Mouse (Mus musculus) gastrocnemius, postnatal 25 days (tissue): ENCODE measurements around the gene Tax1bp3. TPM values are rescaled to one million over a fixed set of nuclear protein-coding genes. Genes with fewer than 3 reads are reported as not detected.

ENCODE experiments used
- DNase-seq: peaks from one replicate; pipeline ENCODE4 v3.0.0; 2022
- long read RNA-seq, 2 experiments: library from polyadenylated mRNA; stranded (forward); transcript quantifications; one replicate each; pipeline ENCODE4 v2.0.0; 2021
- total RNA-seq, 2 experiments: library from RNA; stranded (reverse); gene quantifications; 1 replicate in 1 of 2; 2 replicates in 1 of 2; pipeline ENCODE4 v1.2.3; 2021

The Tax1bp3 gene
- 10 to 100 TPM; 10.1 to 15.2 TPM for total RNA-seq
- long read RNA-seq, experiment 1, transcript Tax1bp3-201 (4 exons, 1,523 nt): major isoform, 10 of 15 reads
- long read RNA-seq, experiment 1, partial matches to known transcripts: 2 of 15 reads
- long read RNA-seq, experiment 1, other reads (novel, unspliced or antisense): 3 of 15 reads
- long read RNA-seq, experiment 2, transcript Tax1bp3-201 (4 exons, 1,523 nt): major isoform, 12 of 14 reads
- long read RNA-seq, experiment 2, partial matches to known transcripts: 0 of 14 reads
- long read RNA-seq, experiment 2, other reads (novel, unspliced or antisense): 2 of 14 reads

DNA sequence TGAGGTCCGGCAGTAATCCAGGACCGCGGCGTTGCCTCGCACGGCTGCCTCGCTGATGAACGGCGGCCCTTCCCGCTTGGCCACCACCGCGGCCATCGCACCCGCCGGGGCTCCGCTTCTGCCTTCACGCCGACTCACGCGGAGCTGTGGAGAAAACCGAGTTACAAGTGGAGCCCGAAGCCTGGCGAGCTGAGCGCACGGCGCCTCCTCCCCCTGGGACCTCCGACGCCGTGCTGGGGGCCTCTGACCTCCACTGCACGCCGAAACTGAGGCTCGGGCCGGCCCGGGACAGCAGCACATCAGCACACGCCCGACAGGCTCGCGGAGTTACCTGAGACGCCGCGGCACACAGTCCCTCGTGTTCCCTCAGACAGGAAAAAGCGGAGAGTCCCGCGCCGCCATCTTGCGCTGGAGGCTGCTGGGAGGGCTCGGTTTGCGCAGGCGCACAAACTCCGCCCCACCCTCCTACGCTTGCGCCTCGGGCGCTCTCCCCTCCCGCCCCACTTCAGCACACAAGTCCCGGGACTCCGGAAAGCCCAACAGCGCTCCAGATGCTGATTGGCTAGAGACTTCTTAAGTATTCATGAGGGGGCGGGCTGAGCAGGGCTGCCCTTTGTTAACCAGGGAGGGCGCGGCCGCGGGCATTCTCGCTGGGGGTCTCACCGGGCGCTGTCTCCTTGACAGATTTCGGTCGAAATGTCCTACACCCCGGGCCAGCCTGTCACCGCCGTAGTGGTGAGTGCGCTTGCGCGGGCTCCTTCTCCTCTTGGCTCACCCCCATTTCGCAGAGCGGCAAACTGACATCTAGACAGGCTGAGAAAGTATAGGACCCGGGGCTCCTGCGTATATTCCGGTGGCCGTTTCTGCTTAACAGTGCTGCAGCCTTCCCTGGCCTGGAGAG lies at the start of gene Tax1bp3, which contains the start of gene Emc6:
Tax1bp3 (plus strand) TSS at position 476 of the 901 bp plus-strand sequence.
Emc6 (minus strand) TSS at position 430 of the 901 bp plus-strand sequence.
- peak; percentile 98 for DNase-seq

- no peak for DNase-seq
Observed at GRCm38 (mm10) chr11:73131020-73131419, 45.9 kb upstream of the Tax1bp3 start.

DNA sequence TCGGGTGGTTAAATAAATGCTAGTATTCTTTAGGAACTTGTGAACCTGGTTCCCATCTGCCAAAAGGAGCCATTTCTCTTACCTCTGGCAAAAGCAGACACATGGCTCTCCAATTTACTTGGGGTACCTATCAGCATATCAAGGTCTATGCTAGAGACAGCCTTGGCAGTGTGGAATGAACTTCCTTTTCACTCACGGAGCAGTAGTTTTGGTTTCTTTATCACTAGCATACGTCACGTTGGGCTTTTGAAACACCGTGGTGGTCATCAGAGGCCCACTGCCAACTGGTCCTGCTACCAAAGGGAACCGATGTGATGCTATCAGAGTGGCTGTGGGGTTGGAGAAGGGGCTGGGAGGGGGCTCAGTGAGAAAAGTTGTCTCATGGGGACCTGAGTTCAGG lies 43.9 kb upstream of the Tax1bp3 start:
- DNase-seq: no peak

DNA sequence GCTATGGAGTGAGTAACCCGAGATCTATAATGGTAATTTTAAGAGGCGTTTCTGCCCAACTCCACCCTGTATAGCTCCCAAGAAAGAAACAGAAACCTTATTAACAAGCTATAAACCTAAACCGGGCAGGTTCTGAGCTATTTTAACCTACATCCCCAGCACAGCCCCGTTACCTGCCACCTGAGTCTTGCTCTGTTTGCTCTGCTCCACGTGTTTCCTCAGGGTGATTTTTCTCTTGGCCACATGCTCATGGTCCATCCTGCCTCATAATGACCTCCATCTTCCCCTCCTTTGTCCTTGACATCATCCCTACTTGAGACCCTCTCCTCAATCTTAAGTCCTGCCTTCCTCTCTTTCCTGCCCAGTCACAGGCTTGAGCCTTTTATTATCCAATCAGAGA lies 42.7 kb upstream of the Tax1bp3 start:
- no peak for DNase-seq

GRCm38 (mm10) chr11:73136587-73136986 lies 40.3 kb upstream of the Tax1bp3 start:
- DNase-seq: no peak

DNA sequence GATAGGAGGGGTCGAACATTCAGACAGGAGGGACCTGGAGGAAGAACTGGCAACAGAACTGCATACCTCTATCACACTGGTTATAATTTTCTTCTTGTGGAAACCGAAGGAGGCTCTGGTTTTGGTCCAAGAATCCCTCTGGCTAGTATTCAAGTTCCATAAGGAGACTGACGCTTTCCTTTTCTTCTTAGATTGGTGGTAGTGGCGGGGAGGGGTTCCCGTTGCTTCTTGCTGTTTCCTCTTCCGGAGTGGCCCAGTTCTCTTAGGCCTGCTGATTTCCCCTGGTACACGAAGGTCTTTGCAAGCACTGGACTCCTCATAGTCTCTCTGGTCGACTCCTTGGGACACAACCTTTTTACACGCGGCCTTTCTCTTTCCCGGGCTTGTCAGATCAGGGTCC lies 39.8 kb upstream of the Tax1bp3 start:
- no peak for DNase-seq

DNA sequence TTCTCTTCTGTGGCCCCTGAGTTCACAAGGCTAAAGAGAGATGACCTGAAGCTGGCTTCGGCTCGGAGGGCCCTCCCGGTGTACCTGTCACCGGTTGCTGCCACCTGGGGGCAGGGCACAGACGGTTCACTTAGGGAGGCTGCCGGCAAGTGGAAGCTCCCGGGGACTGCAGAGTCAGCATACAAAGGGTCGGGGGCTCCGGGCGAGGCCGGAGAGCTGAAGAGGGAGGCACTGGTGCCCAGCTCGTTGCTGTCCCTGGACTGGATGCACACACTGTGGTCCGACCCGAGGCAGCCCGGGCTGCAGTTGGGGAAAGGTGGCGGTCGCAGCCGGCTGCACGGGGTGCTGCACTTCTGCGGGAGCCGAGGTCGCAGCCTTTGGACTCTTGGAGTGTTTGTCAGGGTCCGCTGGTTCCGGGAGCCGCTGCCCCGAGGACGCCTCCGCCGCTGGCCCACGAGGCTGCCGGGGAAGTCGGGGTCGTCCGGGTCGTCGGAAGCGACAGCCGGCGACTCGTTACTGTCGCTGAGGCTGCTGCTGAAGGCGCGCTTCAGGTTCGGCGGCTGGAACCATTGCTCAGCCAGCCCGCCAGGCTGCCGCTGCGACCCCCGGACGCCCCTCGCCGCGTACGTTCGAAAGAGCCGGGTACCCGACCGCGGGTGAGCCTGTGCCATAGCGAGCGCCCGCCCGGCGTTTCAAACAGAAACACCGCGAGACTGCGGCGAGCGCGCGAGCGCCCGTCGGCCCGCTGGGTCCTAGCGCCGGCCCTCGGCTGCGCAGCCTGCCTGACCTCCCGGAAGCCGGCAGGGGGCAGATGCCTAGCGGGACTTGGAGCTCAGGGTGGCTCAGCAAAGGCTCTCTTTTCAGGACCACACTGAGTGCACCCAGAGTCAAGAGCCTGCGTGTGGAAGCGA lies 39.0 kb upstream of the Tax1bp3 start, which contains the start of gene Haspin:
Haspin (minus strand) TSS at position 704 of the 911 bp plus-strand sequence.
- peak; percentile 87 for DNase-seq

GRCm38 (mm10) chr11:73144261-73144681 lies 32.6 kb upstream of the Tax1bp3 start:
- DNase-seq: peak; percentile 30

- peak; percentile 47 for DNase-seq
Observed at GRCm38 (mm10) chr11:73146026-73146974, 30.6 kb upstream of the Tax1bp3 start.

DNA sequence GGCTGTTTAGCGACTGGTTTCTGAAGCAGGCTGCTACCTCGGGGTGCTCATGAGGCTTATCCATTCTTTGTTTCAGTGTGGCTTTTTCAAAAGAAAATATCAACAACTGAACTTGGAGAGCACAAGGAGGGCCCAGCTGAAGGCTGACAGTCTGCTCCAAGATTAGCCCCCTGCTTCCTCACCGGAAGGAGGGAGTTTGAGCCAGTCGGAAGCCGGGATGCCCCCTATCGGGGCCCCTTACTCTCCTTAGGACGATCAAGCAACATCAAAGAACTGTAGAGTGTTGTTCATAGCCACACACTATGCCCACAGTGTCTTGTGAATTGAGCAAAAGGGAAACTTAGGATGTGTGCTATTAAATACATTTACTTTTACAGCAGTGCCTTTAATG lies 29.9 kb upstream of the Tax1bp3 start:
- DNase-seq: no peak

DNA sequence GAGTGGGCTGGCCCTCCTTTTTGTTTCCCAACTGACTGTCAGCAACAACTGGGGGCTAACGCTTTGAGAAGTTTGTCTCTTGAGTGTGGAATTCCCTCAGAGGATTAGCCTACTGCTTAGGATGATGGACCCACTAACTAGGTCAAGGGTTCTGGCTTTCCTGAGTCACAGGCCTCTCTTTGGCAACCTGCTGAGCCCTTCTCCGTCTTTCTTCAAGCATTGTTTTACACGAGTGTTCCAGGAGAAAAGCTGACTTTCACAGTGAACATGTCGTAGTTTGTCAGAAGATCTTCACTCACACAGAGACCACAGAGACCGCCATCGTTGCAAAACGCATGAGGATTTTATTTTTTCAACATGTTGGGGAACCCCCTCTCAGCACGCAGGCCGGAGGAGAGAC lies 28.7 kb upstream of the Tax1bp3 start:
- no peak for DNase-seq

GRCm38 (mm10) chr11:73155071-73155470 lies 21.8 kb upstream of the Tax1bp3 start:
- no peak for DNase-seq

DNA sequence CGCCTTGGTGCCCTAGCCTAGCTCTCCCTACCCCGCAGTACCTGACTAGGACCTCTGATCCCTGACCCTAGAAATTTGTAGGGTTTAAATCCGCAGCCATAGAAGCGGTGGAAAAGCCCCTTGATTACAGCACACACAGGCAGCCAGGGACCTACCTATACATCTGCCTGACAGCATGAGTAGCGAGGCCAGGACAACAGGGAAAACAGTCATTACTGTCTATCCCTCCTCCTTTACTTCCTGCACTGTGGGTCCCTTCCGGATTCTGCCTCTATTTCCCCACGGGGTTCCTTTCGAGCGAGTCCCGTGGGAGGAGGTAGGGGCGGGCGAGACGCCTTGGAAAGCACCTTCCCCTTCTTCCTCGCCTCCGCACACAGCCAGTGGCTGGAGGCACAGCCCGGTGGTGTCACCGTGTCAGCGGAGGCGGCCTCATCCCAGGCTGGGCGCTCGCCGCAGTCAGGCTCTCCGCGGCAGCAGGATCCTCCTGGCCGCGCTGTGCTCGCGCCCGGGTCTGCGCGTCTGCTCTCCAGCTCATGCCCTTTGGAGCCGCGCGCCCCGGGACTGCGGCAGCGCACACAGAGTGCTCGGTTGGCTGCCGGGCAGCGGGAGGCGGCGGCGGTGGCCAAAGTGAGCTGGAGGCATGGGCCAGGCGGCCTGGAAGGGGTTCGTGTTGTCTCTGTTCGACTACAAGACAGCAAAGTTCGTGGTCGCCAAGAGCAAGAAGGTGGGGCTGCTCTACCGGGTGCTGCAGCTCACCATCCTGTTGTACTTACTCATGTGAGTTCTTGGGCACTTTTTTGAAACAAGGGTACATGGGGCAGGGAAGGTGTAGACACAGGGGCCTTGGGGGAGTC lies 16.7 kb upstream of the Tax1bp3 start, which contains the start of gene P2rx5:
P2rx5 (plus strand) TSS at position 465 of the 854 bp plus-strand sequence.
- peak; percentile 68 for DNase-seq

GRCm38 (mm10) chr11:73160811-73161200 lies 16.1 kb upstream of the Tax1bp3 start:
- peak; percentile 81 for DNase-seq

DNA sequence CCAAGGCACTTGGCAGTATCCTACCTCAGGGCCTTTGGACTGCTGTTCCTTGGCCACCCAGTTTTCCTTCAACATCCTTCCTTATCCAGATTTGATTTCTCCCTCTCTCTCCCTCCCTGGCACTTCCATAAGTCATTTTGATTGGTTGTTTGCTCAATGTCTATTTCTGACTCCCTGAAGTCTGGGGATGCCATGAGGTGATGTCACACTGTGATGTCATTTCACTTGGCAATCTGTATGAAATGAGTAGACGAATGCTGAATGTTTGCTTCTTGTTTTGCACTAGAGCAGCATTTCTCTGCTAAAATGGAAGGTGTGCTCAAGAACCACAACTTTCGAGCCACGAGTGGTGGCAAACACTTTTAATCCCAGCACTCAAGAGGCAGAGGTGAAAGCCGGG lies 15.3 kb upstream of the Tax1bp3 start:
- DNase-seq: no peak

DNA sequence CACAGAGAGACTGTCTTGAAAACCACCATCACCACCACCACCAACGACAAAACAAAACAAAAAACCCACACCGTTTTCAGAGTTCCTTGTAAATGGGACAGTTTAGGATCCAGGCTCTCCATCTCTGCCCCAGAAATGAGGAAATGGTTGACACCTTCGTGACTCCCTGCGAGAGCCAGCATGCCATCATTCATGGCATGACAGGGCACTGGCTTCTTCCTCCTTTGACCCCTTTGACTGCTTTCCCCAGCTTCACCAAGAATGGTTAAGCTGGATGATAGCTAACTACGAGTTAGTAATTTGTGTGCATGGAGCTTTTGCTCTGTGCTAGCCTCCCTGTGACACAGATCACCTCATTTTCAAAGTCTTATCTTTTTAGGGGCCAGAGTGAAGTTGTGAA lies 14.6 kb upstream of the Tax1bp3 start:
- DNase-seq: no peak

GRCm38 (mm10) chr11:73168071-73168470 lies 8.8 kb upstream of the Tax1bp3 start:
- no peak for DNase-seq

DNA sequence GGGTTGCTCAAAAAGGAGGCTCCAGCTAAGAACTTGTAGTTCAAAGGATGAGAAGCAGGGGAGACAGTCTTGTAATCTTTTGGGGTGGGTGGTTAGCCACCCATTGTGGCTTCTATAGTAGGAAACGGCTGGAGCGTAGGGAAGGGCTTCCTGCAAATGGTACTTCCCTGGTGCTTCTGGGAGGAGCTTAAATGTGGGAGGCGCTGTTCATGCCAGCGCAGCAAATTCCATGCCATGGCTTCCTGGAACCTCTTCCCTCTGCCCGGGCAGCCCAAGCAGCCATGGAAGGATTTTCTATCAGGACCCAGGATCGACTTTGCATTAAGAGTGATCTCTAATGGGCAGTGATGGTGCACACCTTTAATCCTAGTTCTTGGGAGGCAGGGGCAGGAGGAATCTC lies 8.3 kb upstream of the Tax1bp3 start:
- DNase-seq: no peak

DNA sequence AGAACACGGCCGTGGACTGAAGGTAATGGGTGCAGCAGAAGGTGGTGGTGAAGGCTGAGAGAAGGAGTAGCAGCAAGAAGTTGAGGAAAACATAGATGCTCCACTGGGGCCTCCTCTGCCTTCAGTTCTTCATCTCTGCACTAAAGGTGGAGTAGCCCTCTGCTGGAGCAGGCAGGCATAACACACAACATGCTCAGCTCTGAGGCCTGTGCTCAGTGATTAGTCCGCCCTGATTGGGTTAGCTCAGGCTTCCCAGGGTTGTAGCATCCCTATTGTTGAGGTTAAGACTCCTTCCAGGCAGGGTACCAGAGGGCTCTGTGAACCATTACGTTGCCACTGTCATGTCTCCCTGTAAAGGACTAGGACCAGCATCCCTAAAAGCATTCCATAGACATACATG lies 7.7 kb upstream of the Tax1bp3 start:
- no peak for DNase-seq

DNA sequence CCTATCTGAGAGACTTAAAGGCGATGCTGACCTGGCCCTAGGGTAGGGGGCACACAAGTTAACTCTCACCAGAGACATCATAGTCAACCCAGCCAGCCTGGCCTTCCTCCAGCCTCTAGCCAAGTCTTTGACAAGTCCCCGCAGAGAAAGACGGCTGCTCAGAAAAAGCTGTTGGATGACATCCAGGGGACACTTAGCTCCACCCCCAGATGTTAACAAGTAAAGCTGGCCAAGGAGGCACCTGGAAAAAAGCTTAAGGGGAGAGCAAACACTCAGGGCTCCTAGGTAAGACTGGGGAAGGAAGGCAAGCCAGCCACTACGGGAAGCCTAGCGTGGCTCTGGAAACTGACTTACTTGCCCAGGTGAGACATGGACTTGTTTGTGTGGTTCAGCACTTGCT lies 4.7 kb upstream of the Tax1bp3 start:
- peak; percentile 64 for DNase-seq
